Mouse (Mus musculus) cortical plate, adult 2 months (tissue): ENCODE measurements around the gene Col23a1.

ENCODE experiments used
- CTCF ChIP-seq: fragments of 200-500 bp; IDR thresholded peaks from 2 replicates; pipeline ENCODE4 v1.5.1; 2011; ENCODE audit warnings: mild to moderate bottlenecking, control low read depth, low read length; ENCODE audit not compliant: insufficient read depth; ENCODE audit errors: extremely low read depth
- POLR2A ChIP-seq: fragments of 200-500 bp; IDR thresholded peaks from 2 replicates; pipeline ENCODE4 v1.6.1; 2011; ENCODE audit warnings: mild to moderate bottlenecking, low read length, control low read depth; ENCODE audit not compliant: insufficient read depth; ENCODE audit errors: extremely low read depth

- TF ChIP-seq CTCF (no peak), POLR2A (no peak)
These were observed 243.4 kb downstream of the Col23a1 start for GRCm38 (mm10) chr11:51533128-51533533.
